9 mouse cellular contexts compared by ENCODE assay signal in the genomic region with DNA sequence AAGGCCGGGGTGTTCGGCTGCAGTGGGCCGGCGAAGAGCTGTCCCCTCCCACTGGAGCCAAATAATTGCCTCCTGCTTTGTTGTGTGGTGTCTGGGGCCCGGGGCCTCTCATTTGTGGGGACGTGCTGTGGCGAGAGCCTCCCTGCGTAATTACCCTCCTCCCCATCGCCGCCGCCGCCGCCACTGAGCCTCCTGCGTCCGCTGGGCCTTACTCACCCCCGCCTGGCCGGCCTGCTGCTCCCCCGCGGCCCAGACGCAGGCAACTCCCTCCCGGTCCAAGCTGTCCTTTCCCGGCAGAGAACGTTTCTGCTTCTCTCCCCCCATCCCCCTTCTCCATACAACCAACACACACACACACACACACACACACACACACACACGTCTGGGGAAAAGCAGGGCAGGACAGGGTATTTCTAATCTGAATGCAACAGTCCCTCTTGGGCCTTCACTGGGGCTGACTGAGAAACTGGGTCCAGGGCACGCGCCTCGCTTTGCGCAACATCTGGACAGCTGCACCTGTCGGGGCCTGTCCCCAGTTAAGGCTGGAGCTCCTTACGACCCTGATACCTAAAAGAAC. TPM values are rescaled to one million over a fixed set of nuclear protein-coding genes. Genes with fewer than 3 reads are reported as not detected.
DNase-seq lines count a peak whose midpoint lies in the region; ATAC-seq and TF ChIP-seq lines count a peak whose summit lies in the region.
"Had no signal": no experiment of that assay in that cellular context is flagged by ENCODE, and none has a peak within 500 bp of the region (broad histone marks: within the 10 kb centered on the region; RNA-seq: fewer than 3 reads in every experiment).

No protein-coding gene starts in this region.

- H3K36me3 ChIP-seq in embryonic facial prominence, embryonic 10.5 days (replicated peaks), result no peaks in the 10 kb centered on the region
- H3K36me3 ChIP-seq in heart, postnatal 0 days (replicated peaks; ENCODE audit: control insufficient read depth, insufficient read depth, low read length), result no peaks in the 10 kb centered on the region
- no peaks in the 10 kb centered on the region for H3K36me3 ChIP-seq in midbrain, embryonic 16.5 days (ENCODE audit: control insufficient read depth, insufficient read depth, low read length)

- no peaks in the 10 kb centered on the region for H3K9me3 ChIP-seq in embryonic facial prominence, embryonic 10.5 days
- H3K9me3 ChIP-seq in heart, postnatal 0 days (replicated peaks; ENCODE audit: control insufficient read depth, low read length), result no peaks in the 10 kb centered on the region
- no peaks in the 10 kb centered on the region for H3K9me3 ChIP-seq in midbrain, embryonic 16.5 days (replicated peaks; ENCODE audit: control insufficient read depth, low read length, poor library complexity, severe bottlenecking)
- H3K9me3 ChIP-seq: megakaryocyte, embryonic 14.5 days had no signal

- no peak for TF ChIP-seq EP300 in heart, postnatal 0 days (IDR thresholded peaks at IDR 0.05; ENCODE audit: low read depth)

- ATAC-seq in heart, postnatal 0 days (ENCODE audit: insufficient read depth, low read depth), result no peak
- ATAC-seq in midbrain, embryonic 16.5 days, result no peak
- ATAC-seq in megakaryocyte progenitor cell, adult 5-6 weeks (replicated peaks; ENCODE audit: poor library complexity), result no peak; the same call in 1 of the 2 replicates

- TF ChIP-seq CTCF in heart, postnatal 0 days (IDR thresholded peaks at IDR 0.05; ENCODE audit: low read depth), result no peak

- H3K4me2 ChIP-seq in heart, postnatal 0 days (ENCODE audit: low read depth, low read length), result peak overlapping the region; percentile 55
- H3K4me2 ChIP-seq in midbrain, embryonic 16.5 days (ENCODE audit: low read length), result peak overlapping the region; percentile 60

- WGBS in embryonic facial prominence, embryonic 10.5 days, result 4% methylated on average over 30 of the region's 30 CpGs
- 11% methylated on average over 28 of the region's 30 CpGs for WGBS in heart, postnatal 0 days
- WGBS in midbrain, embryonic 16.5 days, result 4% methylated on average over 28 of the region's 30 CpGs

- H3K27me3 ChIP-seq in embryonic facial prominence, embryonic 10.5 days (replicated peaks; ENCODE audit: low read depth, poor library complexity, severe bottlenecking), result peaks cover 92% of the 10 kb centered on the region
- H3K27me3 ChIP-seq in heart, postnatal 0 days (ENCODE audit: control insufficient read depth, insufficient read depth, low read length), result peaks cover 79% of the 10 kb centered on the region
- no peaks in the 10 kb centered on the region for H3K27me3 ChIP-seq in midbrain, embryonic 16.5 days (ENCODE audit: control insufficient read depth, insufficient read depth, low read depth, low read length)

- H3K9ac ChIP-seq in heart, postnatal 0 days (replicated peaks; ENCODE audit: low read depth, low read length), result peak overlapping the region; percentile 10; the same call in 1 of the 2 replicates
- peak overlapping the region; percentile 69 for H3K9ac ChIP-seq in midbrain, embryonic 16.5 days (ENCODE audit: low read depth, low read length)

- H3K27ac ChIP-seq in embryonic facial prominence, embryonic 10.5 days (replicated peaks), result peak overlapping the region; percentile 79
- no peak overlapping the region for H3K27ac ChIP-seq in heart, postnatal 0 days (ENCODE audit: low read depth)
- H3K27ac ChIP-seq in midbrain, embryonic 16.5 days (ENCODE audit: low read length), result no peak overlapping the region

- H3K4me3 ChIP-seq in embryonic facial prominence, embryonic 10.5 days, result peak overlapping the region; percentile 49
- peak overlapping the region; percentile 28 for H3K4me3 ChIP-seq in heart, postnatal 0 days (ENCODE audit: low read depth, low read length)
- peak overlapping the region; percentile 31 for H3K4me3 ChIP-seq in midbrain, embryonic 16.5 days (ENCODE audit: low read depth, low read length)
- H3K4me3 ChIP-seq: megakaryocyte, embryonic 14.5 days had no signal

- DNase-seq in thymus, postnatal 14 days, result peak; percentile 39
- DNase-seq in thymus, postnatal 0 days (ENCODE audit: low spot score), result no peak
- peak; percentile 74 for DNase-seq in embryonic facial prominence, embryonic 10.5 days (ENCODE audit: low spot score)
- no peak for DNase-seq in heart, postnatal 0 days (ENCODE audit: low spot score)
- DNase-seq in kidney, postnatal 14 days, result peak; percentile 68
- no peak for DNase-seq in urinary bladder, postnatal 4 days (ENCODE audit: low spot score in 2 of 2)

- H3K4me1 ChIP-seq in embryonic facial prominence, embryonic 10.5 days, result peaks cover 61% of the 10 kb centered on the region
- no peaks in the 10 kb centered on the region for H3K4me1 ChIP-seq in heart, postnatal 0 days (ENCODE audit: control insufficient read depth, insufficient read depth)
- H3K4me1 ChIP-seq in midbrain, embryonic 16.5 days (ENCODE audit: control insufficient read depth, insufficient read depth, low read length), result peaks cover 11% of the 10 kb centered on the region; the same call in 1 of the 2 replicates

RNA-seq across cellular contexts. Expression of a gene that starts 14.7 kb away (rescaled TPM):
- 19.2 and 21.9 TPM in 2 replicates for polyA plus RNA-seq in thymus, postnatal 0 days (2015; fragmentation: Nextera tagmentation; extraction: Ambion mirVana)
- 27.9 and 30.3 TPM in 2 replicates for polyA plus RNA-seq in embryonic facial prominence, embryonic 10.5 days (2016; fragmentation: Nextera tagmentation; extraction: Ambion mirVana)
- 6.2 and 6.8 TPM in 2 replicates for total RNA-seq in heart, postnatal 0 days (2014; rRNA removed; ENCODE audit: low replicate concordance)
- polyA plus RNA-seq in heart, postnatal 0 days (2015; fragmentation: Nextera tagmentation; extraction: Ambion mirVana), result 8.9 and 9.0 TPM in 2 replicates
- polyA plus RNA-seq in midbrain, embryonic 16.5 days (2015; fragmentation: Nextera tagmentation; extraction: Ambion mirVana), result 15.4 and 16.8 TPM in 2 replicates
- total RNA-seq in megakaryocyte progenitor cell, adult 5-6 weeks (2015), result 21.0 and 27.4 TPM in 2 replicates
- 2.3 and 2.8 TPM in 2 replicates for total RNA-seq in megakaryocyte progenitor cell, adult 5-6 weeks (2017)

RNA-seq across cellular contexts. Expression of a gene that starts 15.7 kb away (rescaled TPM):
- polyA plus RNA-seq in thymus, postnatal 0 days (2015; fragmentation: Nextera tagmentation; extraction: Ambion mirVana), result 1.7 TPM in 2 replicates
- 4.4 and 7.4 TPM in 2 replicates for polyA plus RNA-seq in embryonic facial prominence, embryonic 10.5 days (2016; fragmentation: Nextera tagmentation; extraction: Ambion mirVana)
- 0.04 and 0.19 TPM in 2 replicates for total RNA-seq in heart, postnatal 0 days (2014; rRNA removed; ENCODE audit: low replicate concordance)
- 0.08 TPM in 1 of 2 replicates, not detected in the other for polyA plus RNA-seq in heart, postnatal 0 days (2015; fragmentation: Nextera tagmentation; extraction: Ambion mirVana)
- polyA plus RNA-seq in midbrain, embryonic 16.5 days (2015; fragmentation: Nextera tagmentation; extraction: Ambion mirVana), result 0.26 and 0.35 TPM in 2 replicates
- total RNA-seq in megakaryocyte progenitor cell, adult 5-6 weeks (2015), result not detected in 2 replicates
- 0.03 TPM in 1 of 2 replicates, not detected in the other for total RNA-seq in megakaryocyte progenitor cell, adult 5-6 weeks (2017)

RNA-seq across cellular contexts. Expression of a gene that starts 32.3 kb away (rescaled TPM):
- 23.1 and 25.8 TPM in 2 replicates for polyA plus RNA-seq in thymus, postnatal 0 days (2015; fragmentation: Nextera tagmentation; extraction: Ambion mirVana)
- polyA plus RNA-seq in embryonic facial prominence, embryonic 10.5 days (2016; fragmentation: Nextera tagmentation; extraction: Ambion mirVana), result 43.5 and 43.8 TPM in 2 replicates
- 29.3 and 31.7 TPM in 2 replicates for total RNA-seq in heart, postnatal 0 days (2014; rRNA removed; ENCODE audit: low replicate concordance)
- polyA plus RNA-seq in heart, postnatal 0 days (2015; fragmentation: Nextera tagmentation; extraction: Ambion mirVana), result 16.6 and 19.0 TPM in 2 replicates
- polyA plus RNA-seq in midbrain, embryonic 16.5 days (2015; fragmentation: Nextera tagmentation; extraction: Ambion mirVana), result 13.7 and 16.7 TPM in 2 replicates
- 3.0 and 4.2 TPM in 2 replicates for total RNA-seq in megakaryocyte progenitor cell, adult 5-6 weeks (2015)
- 18.3 and 21.1 TPM in 2 replicates for total RNA-seq in megakaryocyte progenitor cell, adult 5-6 weeks (2017)

RNA-seq across cellular contexts. Expression of a gene that starts 43.7 kb away (rescaled TPM):
- 0.83 and 0.86 TPM in 2 replicates for polyA plus RNA-seq in thymus, postnatal 0 days (2015; fragmentation: Nextera tagmentation; extraction: Ambion mirVana)
- 1.2 TPM in 2 replicates for polyA plus RNA-seq in embryonic facial prominence, embryonic 10.5 days (2016; fragmentation: Nextera tagmentation; extraction: Ambion mirVana)
- 0.80 TPM in 1 of 2 replicates, not detected in the other for total RNA-seq in heart, postnatal 0 days (2014; rRNA removed; ENCODE audit: low replicate concordance)
- polyA plus RNA-seq in heart, postnatal 0 days (2015; fragmentation: Nextera tagmentation; extraction: Ambion mirVana), result 0.53 and 0.65 TPM in 2 replicates
- 3.4 and 4.0 TPM in 2 replicates for polyA plus RNA-seq in midbrain, embryonic 16.5 days (2015; fragmentation: Nextera tagmentation; extraction: Ambion mirVana)
- total RNA-seq in megakaryocyte progenitor cell, adult 5-6 weeks (2015), result 0.64 and 0.69 TPM in 2 replicates
- not detected in 2 replicates for total RNA-seq in megakaryocyte progenitor cell, adult 5-6 weeks (2017)

RNA-seq across cellular contexts. Expression of a gene that starts 43.9 kb away (rescaled TPM):
- 72.4 and 72.8 TPM in 2 replicates for polyA plus RNA-seq in thymus, postnatal 0 days (2015; fragmentation: Nextera tagmentation; extraction: Ambion mirVana)
- 86.6 and 89.9 TPM in 2 replicates for polyA plus RNA-seq in embryonic facial prominence, embryonic 10.5 days (2016; fragmentation: Nextera tagmentation; extraction: Ambion mirVana)
- total RNA-seq in heart, postnatal 0 days (2014; rRNA removed; ENCODE audit: low replicate concordance), result 77.7 and 81.2 TPM in 2 replicates
- 67.0 and 67.3 TPM in 2 replicates for polyA plus RNA-seq in heart, postnatal 0 days (2015; fragmentation: Nextera tagmentation; extraction: Ambion mirVana)
- 58.9 and 59.1 TPM in 2 replicates for polyA plus RNA-seq in midbrain, embryonic 16.5 days (2015; fragmentation: Nextera tagmentation; extraction: Ambion mirVana)
- 32.1 and 34.0 TPM in 2 replicates for total RNA-seq in megakaryocyte progenitor cell, adult 5-6 weeks (2015)
- 19.7 and 24.5 TPM in 2 replicates for total RNA-seq in megakaryocyte progenitor cell, adult 5-6 weeks (2017)

Comparison
In these comparisons a context has a peak if more than half of its experiments do, and no peak if none do; other contexts are left out.
1. DNase-seq: peak in thymus, postnatal 14 days (single experiment), embryonic facial prominence, embryonic 10.5 days (single experiment) and kidney, postnatal 14 days (single experiment); none in thymus, postnatal 0 days (single experiment), heart, postnatal 0 days (single experiment) and urinary bladder, postnatal 4 days (0 of 2).
2. Peak in every context shown above with its lines, with median percentiles within 50 percentile points of each other: H3K4me3 ChIP-seq.